Mouse (Mus musculus) E14TG2a.4 (cell line): ENCODE results near the gene Dlgap3.

Experiments
- CTCF ChIP-seq: conservative IDR thresholded peaks from 2 replicates; pipeline ENCODE4 v1.5.1; 2014; ENCODE audit warnings: low read length
- NANOG ChIP-seq: IDR thresholded peaks from 2 replicates; pipeline ENCODE4 v1.6.1; 2014; ENCODE audit warnings: borderline replicate concordance, low read length, mixed read lengths
- POU5F1 ChIP-seq: IDR thresholded peaks from 2 replicates; pipeline ENCODE4 v1.6.1; 2014; ENCODE audit warnings: low read length, borderline replicate concordance

GRCm38 (mm10) chr4:127256739-127257138 is 87.7 kb downstream of the Dlgap3 start:
- TF ChIP-seq CTCF (no peak), POU5F1 (no peak), NANOG (no peak)
